Mouse (Mus musculus): ENCODE measurements around the gene Rab9b.

The Rab9b gene

DNA sequence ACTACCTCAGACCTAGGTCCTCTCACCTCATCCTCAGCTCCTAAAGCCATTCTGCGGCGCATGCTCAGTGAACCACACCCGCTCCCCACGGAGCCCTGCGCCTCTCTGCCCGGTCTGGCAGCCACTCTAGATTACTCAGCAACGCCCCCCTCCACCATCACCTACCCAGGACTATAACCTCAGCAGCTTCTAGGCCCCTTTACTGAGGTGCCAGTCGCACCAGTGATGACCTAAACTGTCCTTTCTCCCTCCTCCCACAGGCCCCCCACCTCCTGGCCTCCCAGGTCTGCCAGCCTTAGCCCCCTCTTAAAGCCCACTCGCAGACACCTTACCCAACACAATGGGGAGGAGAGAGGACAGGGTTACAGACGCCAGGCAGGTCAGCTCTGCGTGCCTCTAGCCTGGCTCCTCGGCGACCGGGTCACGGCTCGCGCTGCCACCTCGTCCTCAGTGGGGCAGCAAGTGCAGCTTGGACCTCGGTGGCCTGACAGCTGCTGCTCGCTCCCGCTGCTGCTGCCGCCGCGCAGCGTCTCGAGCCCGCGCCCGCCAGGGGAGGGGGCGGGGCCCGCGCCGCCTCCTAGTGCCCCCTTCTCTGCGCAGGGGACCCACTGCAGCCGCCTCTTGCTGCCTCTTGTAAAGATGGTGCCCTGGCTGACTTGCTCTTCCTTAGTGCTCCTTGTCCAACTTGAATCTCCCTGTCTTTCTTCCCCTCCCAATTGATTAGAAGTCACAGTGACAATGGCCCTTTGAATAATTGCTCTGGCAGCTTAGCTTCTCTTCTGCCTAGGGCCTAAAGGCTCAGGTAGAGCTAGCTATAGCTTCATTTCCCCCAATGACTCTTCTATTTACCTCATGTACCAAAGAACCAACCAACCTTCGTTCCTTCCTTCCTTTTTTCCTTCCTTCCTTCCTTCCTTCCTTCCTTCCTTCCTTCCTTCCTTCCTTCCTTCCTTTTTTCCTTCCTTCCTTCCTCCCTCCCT lies at the start of gene Rab9b:
TSS of gene Rab9b (minus strand) at position 695 of the 980 bp plus-strand sequence.
- no peak for DNase-seq (ENCODE audit: low read depth, low spot score)

DNA sequence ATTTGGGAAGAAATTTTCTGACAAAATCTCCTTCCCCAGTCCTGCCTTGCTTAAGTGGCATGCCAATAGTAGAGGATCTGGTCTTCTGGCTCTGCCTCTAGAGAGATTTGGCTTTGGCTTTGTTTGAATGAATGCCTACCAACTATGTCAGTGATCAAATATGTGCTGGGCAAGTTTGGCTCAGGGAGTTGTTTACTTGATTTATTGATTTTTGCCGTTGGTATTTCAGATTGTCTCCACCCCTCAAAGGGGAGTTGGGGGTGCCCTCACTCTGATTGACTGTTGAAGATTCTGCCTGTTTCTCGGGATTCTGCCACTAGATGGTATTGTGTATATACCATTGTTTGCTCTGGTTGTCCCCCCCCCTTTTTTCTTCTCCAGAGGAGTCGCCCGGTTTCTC lies 35.8 kb upstream of the Rab9b start:
- no peak for DNase-seq (ENCODE audit: low read depth, low spot score)

DNA sequence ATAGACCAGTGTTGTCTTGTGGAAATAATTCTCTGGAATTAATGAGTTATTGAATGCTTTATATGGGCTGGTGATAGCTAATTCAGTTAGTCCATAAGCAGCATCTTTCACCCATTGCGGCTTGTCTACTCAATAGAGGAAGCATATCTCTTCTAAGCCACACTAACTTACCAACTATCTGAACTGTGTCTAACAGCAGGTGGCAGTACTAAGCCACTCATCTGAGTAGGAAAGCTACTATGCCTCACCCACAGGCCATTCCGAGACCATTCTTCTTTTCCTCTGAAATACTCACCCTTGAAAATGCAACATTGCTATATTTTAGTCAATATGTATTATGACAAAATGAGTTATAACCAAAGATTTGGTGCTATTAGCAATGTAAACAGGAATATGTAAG lies 27.2 kb upstream of the Rab9b start:
- peak; percentile 2 for DNase-seq (ENCODE audit: low read depth, low spot score)

DNA sequence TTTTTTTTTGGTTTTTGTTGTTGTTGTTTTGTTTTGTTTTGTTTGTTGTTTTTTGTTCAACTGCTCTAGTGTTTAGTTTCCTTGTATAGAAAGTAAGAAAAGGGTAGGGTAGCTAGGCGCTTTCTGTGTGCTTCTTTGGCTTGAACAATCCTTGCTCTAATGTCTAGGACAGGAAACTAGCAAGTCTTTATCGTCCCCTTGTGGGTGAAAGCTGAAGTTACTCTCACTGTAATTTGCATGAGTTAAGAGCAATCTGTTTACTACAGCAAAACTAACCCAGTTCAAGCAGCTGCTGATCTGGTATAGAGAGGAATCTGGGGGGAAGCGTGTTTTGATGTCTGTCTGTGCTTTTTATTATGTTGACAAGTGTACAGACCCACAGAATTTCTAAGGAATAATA lies 18.3 kb downstream of the Rab9b start:
- peak; percentile 1 for DNase-seq (ENCODE audit: low read depth, low spot score)

DNA sequence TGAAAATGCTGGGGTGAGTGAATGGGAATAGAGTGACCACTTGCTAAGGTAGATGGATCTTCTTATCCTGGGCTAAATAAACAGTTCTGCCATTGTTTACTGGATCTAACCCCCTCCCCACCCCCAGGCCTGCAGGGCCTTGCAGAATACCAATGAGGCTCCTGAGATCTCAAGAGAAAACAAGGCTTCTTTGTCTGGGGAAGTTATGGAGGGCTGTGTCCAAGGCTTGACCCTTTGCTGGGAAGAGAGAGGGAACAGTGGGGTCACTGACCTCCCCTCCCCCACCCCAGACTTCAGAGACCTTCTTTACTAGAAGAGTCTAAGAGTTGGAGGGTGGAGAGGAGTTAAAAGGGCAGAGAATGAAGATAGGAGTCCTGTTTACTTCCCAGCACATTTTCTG lies 39.9 kb downstream of the Rab9b start:
- DNase-seq (ENCODE audit: low read depth, low spot score) = no peak

DNA sequence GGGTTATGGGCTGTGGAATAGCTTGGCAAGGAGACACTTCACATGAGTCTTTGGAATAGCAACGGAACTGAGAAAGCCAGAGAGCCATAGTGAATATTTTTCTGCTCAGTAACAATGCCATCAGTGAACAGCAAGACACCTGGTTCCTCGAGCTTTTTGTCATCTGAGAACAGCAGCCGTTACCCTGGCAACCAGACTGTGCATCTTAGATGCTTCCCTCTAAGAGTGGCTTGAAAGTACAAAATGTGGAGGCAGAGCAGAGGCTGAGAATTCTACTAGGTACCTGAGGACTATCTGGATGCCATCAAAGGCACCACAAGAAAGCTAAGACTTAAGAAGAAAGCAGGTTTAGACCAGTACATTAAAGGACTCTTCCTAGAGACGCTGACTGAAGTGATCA lies 43.5 kb downstream of the Rab9b start:
- no peak for DNase-seq (ENCODE audit: low read depth, low spot score)

DNA sequence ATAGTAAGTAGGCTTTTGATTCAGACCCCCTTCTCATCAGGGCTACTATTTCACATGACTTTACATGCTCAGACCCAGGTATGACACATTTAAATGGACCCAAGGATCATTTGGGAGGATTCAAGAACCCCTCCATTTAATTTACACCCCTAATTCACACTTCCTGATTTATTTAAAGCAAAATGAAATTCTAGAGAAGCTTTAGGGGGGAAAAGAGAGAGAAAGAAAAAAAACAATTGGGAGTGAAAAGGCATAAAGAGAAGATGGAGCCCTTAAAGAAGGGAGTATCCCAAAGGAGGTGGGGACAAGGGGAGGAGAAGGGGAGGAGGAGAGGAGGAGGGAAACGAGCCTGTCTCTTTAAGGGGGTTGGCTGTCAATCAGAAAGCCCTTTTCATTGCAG lies 46.2 kb downstream of the Rab9b start, which contains the start of gene Plp1:
TSS of gene Plp1 (plus strand) at position 301 of the 400 bp plus-strand sequence.
- DNase-seq (ENCODE audit: low read depth, low spot score) = no peak

DNA sequence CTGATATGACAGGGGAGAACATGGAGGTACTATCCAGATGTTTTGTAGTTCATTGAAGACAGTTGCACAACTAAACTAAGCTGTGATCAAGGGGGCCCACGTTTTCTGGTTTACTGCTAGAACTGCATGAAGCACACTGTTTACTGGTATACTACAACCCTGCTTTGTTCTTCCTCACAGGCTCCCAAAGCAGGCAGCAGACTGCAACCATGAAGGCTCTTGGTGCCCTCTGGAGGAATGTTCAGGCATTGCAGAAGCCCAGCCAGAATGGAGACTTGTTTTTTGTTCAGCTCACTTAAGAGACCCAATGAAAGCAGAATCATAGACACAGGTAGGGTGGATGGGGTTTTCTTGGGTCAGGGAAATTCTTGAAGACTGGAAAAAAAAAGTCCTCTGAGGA lies 48.3 kb downstream of the Rab9b start:
- peak; percentile 49 for DNase-seq (ENCODE audit: low read depth, low spot score)

DNA sequence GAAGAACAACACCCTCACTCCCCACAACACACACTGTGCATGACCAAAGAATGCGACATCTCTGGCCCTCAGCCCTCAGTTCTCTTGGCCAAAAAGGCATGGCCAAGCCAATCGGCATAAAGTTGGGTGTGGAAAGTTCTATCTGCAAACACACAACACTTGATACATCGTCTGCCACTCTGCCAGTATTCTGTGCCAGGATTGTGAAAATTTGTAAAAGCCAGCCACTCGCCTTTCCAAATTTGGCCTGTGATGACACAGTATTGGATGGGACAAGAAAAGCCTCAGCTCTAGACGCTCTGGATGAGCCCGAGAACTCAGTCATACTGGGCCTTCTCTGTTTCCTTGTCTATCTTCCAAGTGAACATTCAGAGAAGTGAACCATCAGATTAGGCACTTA lies 48.8 kb downstream of the Rab9b start:
- no peak for DNase-seq (ENCODE audit: low read depth, low spot score)

Data from CD4-positive helper T cell, adult 2 months (primary cell).